Mouse (Mus musculus) heart, embryonic 10.5 days (tissue): Measurements from ENCODE around the gene Slc7a6os. TPM values are rescaled to one million over a fixed set of nuclear protein-coding genes. Genes with fewer than 3 reads are reported as not detected.
A peak's percentile ranks its signal among the peaks of the same experiment; 100 is the strongest.

Experiments
- DNase-seq: peaks from one replicate; pipeline ENCODE4 v3.0.0-alpha.2; 2017; ENCODE audit warnings: low spot score
- H3K27ac ChIP-seq: fragments of 300-500 bp; sonication (generic); 2 replicates; pipeline ENCODE4 v1.5.1; 2016; ENCODE audit warnings: mild to moderate bottlenecking
- H3K27me3 ChIP-seq: fragments of 300-500 bp; sonication (generic); 2 replicates; pipeline ENCODE4 v1.6.1; 2016; ENCODE audit warnings: mild to moderate bottlenecking; ENCODE audit not compliant: poor library complexity, insufficient read depth, severe bottlenecking
- H3K36me3 ChIP-seq: fragments of 300-500 bp; sonication (generic); 2 replicates; pipeline ENCODE4 v1.6.1; 2016; ENCODE audit warnings: mild to moderate bottlenecking, moderate library complexity
- H3K4me1 ChIP-seq: fragments of 300-500 bp; sonication (generic); 2 replicates; pipeline ENCODE4 v1.6.1; 2016; ENCODE audit warnings: mild to moderate bottlenecking
- H3K4me3 ChIP-seq: fragments of 300-500 bp; sonication (generic); 2 replicates; pipeline ENCODE4 v1.5.1; 2016; ENCODE audit warnings: mild to moderate bottlenecking, moderate library complexity
- H3K9me3 ChIP-seq: fragments of 300-500 bp; sonication (generic); 2 replicates; pipeline ENCODE4 v1.6.1; 2016; ENCODE audit warnings: mild to moderate bottlenecking, moderate library complexity
- WGBS: fragments of 180-500 bp; shearing (Covaris S2); methylation state at CpG from one replicate; pipeline ENCODE4 v1.1.7; 2016; 5-methylcytosine and 5-hydroxymethylcytosine counted together
- polyA plus RNA-seq: library from polyadenylated mRNA; unstranded; fragments of >200 nt; fragmentation: Nextera tagmentation; extraction: Ambion mirVana; gene quantifications from 2 replicates; pipeline ENCODE4 v1.2.1, GENCODE M21; 2016

The Slc7a6os gene
- 24.1 and 38.1 TPM in 2 replicates for polyA plus RNA-seq

GRCm38 (mm10) chr8:106210821-106211345 lies at the start of gene Slc7a6os, which contains the start of gene Prmt7:
Gene Slc7a6os (minus strand): TSS chr8:106210935.
Gene Prmt7 (plus strand): TSS chr8:106210936.
- Histone ChIP-seq H3K4me1 (peaks cover 12% of the 10 kb centered on the region), H3K27ac (peak within 1 kb of the TSS; percentile 95), H3K4me3 (peak within 1 kb of the TSS; percentile 92), H3K9me3 (no peaks in the 10 kb centered on the region), H3K27me3 (no peaks in the 10 kb centered on the region), H3K36me3 (peaks cover 58% of the 10 kb centered on the region)
- 0% methylated on average over 52 of the region's 52 CpGs for WGBS
- peak; percentile 97 for DNase-seq

GRCm38 (mm10) chr8:106259579-106260255 lies 49.0 kb upstream of the Slc7a6os start:
- Histone ChIP-seq H3K27ac (no peak overlapping the region), H3K27me3 (no peaks in the 10 kb centered on the region), H3K4me3 (no peak overlapping the region), H3K36me3 (peaks cover 5% of the 10 kb centered on the region; the same call in 1 of the 2 replicates), H3K4me1 (peaks cover 59% of the 10 kb centered on the region), H3K9me3 (no peaks in the 10 kb centered on the region)
- 88% methylated on average over 10 of the region's 10 CpGs for WGBS
- no peak for DNase-seq

- H3K36me3 ChIP-seq, result peaks cover 14% of the 10 kb centered on the region
- no peak overlapping the region for H3K27ac ChIP-seq
- no peaks in the 10 kb centered on the region for H3K9me3 ChIP-seq
- H3K4me1 ChIP-seq, result peaks cover 53% of the 10 kb centered on the region
- no peak overlapping the region for H3K4me3 ChIP-seq
- WGBS, result 25% methylated on average over 1 of the region's 1 CpGs
- no peak for DNase-seq
- no peaks in the 10 kb centered on the region for H3K27me3 ChIP-seq
Observed at GRCm38 (mm10) chr8:106258169-106258568, 47.4 kb upstream of the Slc7a6os start.

GRCm38 (mm10) chr8:106250186-106250585 lies 39.5 kb upstream of the Slc7a6os start:
- WGBS, result 49% methylated on average over 4 of the region's 4 CpGs
- Histone ChIP-seq H3K27ac (no peak overlapping the region), H3K27me3 (no peaks in the 10 kb centered on the region), H3K36me3 (peaks cover 83% of the 10 kb centered on the region), H3K4me1 (peaks cover 27% of the 10 kb centered on the region), H3K4me3 (no peak overlapping the region), H3K9me3 (no peaks in the 10 kb centered on the region)
- no peak for DNase-seq

GRCm38 (mm10) chr8:106237106-106237505 lies 26.4 kb upstream of the Slc7a6os start:
- Histone ChIP-seq H3K27me3 (no peaks in the 10 kb centered on the region), H3K4me3 (no peak overlapping the region), H3K36me3 (peaks cover 80% of the 10 kb centered on the region), H3K4me1 (no peaks in the 10 kb centered on the region), H3K27ac (no peak overlapping the region), H3K9me3 (no peaks in the 10 kb centered on the region)
- WGBS, result 92% methylated on average over 5 of the region's 5 CpGs
- no peak for DNase-seq

- 90% methylated on average over 17 of the region's 17 CpGs for WGBS
- no peak overlapping the region for H3K4me3 ChIP-seq
- DNase-seq, result no peak
- H3K4me1 ChIP-seq, result no peaks in the 10 kb centered on the region
- no peak overlapping the region for H3K27ac ChIP-seq
- H3K27me3 ChIP-seq, result no peaks in the 10 kb centered on the region
- H3K36me3 ChIP-seq, result peaks cover 73% of the 10 kb centered on the region
- no peaks in the 10 kb centered on the region for H3K9me3 ChIP-seq
Observed at GRCm38 (mm10) chr8:106234567-106235261, 24.0 kb upstream of the Slc7a6os start.

- no peak for DNase-seq
- Histone ChIP-seq H3K4me3 (no peak overlapping the region), H3K27ac (no peak overlapping the region), H3K27me3 (no peaks in the 10 kb centered on the region), H3K9me3 (no peaks in the 10 kb centered on the region), H3K4me1 (no peaks in the 10 kb centered on the region), H3K36me3 (peaks cover 72% of the 10 kb centered on the region)
- 71% methylated on average over 3 of the region's 3 CpGs for WGBS
Observed at GRCm38 (mm10) chr8:106232751-106233150, 22.0 kb upstream of the Slc7a6os start.

GRCm38 (mm10) chr8:106231536-106231935 lies 20.8 kb upstream of the Slc7a6os start:
- WGBS, result 89% methylated on average over 7 of the region's 7 CpGs
- H3K27ac ChIP-seq, result no peak overlapping the region
- peaks cover 70% of the 10 kb centered on the region for H3K36me3 ChIP-seq

GRCm38 (mm10) chr8:106226589-106226988 lies 15.9 kb upstream of the Slc7a6os start:
- Histone ChIP-seq H3K9me3 (no peaks in the 10 kb centered on the region), H3K36me3 (peaks cover 77% of the 10 kb centered on the region), H3K27ac (no peak overlapping the region), H3K4me3 (no peak overlapping the region), H3K27me3 (no peaks in the 10 kb centered on the region), H3K4me1 (no peaks in the 10 kb centered on the region)
- DNase-seq, result no peak
- WGBS, result 55% methylated on average over 9 of the region's 9 CpGs

More at GRCm38 (mm10) chr8:106231536-106231935, 20.8 kb upstream of the Slc7a6os start:
- H3K27me3 ChIP-seq, result no peaks in the 10 kb centered on the region
- DNase-seq, result no peak
- H3K4me3 ChIP-seq, result no peak overlapping the region
- no peaks in the 10 kb centered on the region for H3K9me3 ChIP-seq
- H3K4me1 ChIP-seq, result no peaks in the 10 kb centered on the region

- DNase-seq, result no peak
- Histone ChIP-seq H3K4me1 (no peaks in the 10 kb centered on the region), H3K9me3 (no peaks in the 10 kb centered on the region), H3K27me3 (no peaks in the 10 kb centered on the region), H3K27ac (no peak overlapping the region), H3K4me3 (no peak overlapping the region), H3K36me3 (peaks cover 87% of the 10 kb centered on the region)
- WGBS, result 79% methylated on average over 3 of the region's 3 CpGs
Observed at GRCm38 (mm10) chr8:106219620-106220019, 8.9 kb upstream of the Slc7a6os start.

- H3K4me3 ChIP-seq, result no peak overlapping the region
- H3K27me3 ChIP-seq, result no peaks in the 10 kb centered on the region
- 92% methylated on average over 3 of the region's 3 CpGs for WGBS
- DNase-seq, result no peak
- peaks cover 12% of the 10 kb centered on the region for H3K4me1 ChIP-seq
- peaks cover 58% of the 10 kb centered on the region for H3K36me3 ChIP-seq
- H3K9me3 ChIP-seq, result no peaks in the 10 kb centered on the region
- H3K27ac ChIP-seq, result no peak overlapping the region
Observed at GRCm38 (mm10) chr8:106213959-106214358, 3.2 kb upstream of the Slc7a6os start.

GRCm38 (mm10) chr8:106211421-106211820 lies 686 bp upstream of the Slc7a6os start:
- DNase-seq, result no peak
- Histone ChIP-seq H3K27ac (peak overlapping the region; percentile 95), H3K4me3 (peak overlapping the region; percentile 92), H3K36me3 (peaks cover 58% of the 10 kb centered on the region), H3K27me3 (no peaks in the 10 kb centered on the region), H3K9me3 (no peaks in the 10 kb centered on the region), H3K4me1 (peaks cover 12% of the 10 kb centered on the region)
- WGBS, result 5% methylated on average over 13 of the region's 13 CpGs
